Mouse (Mus musculus): ENCODE measurements at regions not wholly inside any gene's neighbourhood (a gene's known extent, or its start where the extent isn't known, plus 50 kb on each side); places are given as distances from the start of the nearest gene placed in this dataset.

DNA sequence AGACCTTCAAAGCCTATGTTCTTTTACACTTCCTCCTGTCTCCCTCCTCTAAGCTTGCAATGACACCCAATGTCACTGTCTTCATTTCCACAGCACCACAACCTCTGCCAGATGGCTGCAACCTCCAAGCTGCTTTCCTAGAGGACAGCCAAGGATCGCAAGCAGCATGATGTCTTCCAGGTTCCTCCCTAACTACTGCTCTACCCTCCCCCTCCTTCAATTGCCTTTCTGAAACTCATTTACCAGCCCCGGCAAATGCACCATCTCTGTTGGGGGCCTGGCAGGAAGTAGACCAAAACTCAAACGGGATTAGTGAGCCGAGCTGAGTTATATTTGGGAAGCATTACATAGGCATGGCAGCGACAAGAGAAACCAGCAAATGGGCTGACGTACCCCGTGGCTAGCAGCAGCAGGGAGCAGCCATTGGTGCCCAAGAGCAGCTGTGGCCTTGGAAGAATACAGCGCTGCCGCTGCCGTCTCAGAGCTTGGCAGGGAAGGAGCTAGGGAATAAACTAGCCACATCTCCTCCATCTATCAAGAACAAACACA is 185.6 kb upstream of the Suclg2 start:
- 59% methylated on average over 10 of the region's 10 CpGs for WGBS
- TF ChIP-seq CTCF (conservative IDR thresholded peaks at IDR 0.05; ENCODE audit: insufficient read depth, insufficient read length, low read depth, low read length) (no peak), POLR2A (IDR thresholded peaks at IDR 0.05; ENCODE audit: low read depth, low read length) (no peak)
- Histone ChIP-seq H3K4me1 (ENCODE audit: control insufficient read depth, insufficient read depth, low read length) (no peaks in the 10 kb centered on the region), H3K27ac (ENCODE audit: insufficient read depth, low read depth, low read length) (no peak overlapping the region), H3K36me3 (ENCODE audit: control insufficient read depth, insufficient read depth, low read length) (no peaks in the 10 kb centered on the region), H3K4me3 (ENCODE audit: insufficient read depth, low read depth, low read length) (no peak overlapping the region), H3K27me3 (replicated peaks; ENCODE audit: control insufficient read depth, insufficient read depth, low read length) (no peaks in the 10 kb centered on the region)
- DNase-seq: no peak

DNA sequence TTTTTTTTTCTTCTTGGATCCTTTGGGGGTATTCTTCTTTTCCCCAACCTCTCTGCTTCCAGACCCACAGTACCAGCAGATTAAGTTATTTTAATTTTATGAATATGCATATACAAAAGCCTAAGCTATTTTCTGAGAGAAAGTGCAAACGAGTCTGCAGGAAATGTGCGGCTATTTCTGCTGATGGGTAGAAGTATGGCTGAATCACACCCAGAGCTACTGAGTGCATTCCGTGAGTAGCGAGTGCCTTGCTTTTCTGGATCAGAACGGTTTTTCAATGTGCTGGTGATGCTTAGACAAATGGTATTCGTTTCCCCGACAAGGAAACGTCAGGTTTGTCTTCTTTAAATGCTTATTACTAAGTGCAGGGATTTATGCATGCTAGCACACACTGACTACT is 186.5 kb upstream of the Suclg2 start:
- no peaks in the 10 kb centered on the region for H3K36me3 ChIP-seq (ENCODE audit: control insufficient read depth, insufficient read depth, low read length)
- no peak overlapping the region for H3K4me3 ChIP-seq (ENCODE audit: insufficient read depth, low read depth, low read length)
- no peak overlapping the region for H3K27ac ChIP-seq (ENCODE audit: insufficient read depth, low read depth, low read length)
- H3K4me1 ChIP-seq (ENCODE audit: control insufficient read depth, insufficient read depth, low read length): no peaks in the 10 kb centered on the region
- DNase-seq: no peak
- WGBS: 88% methylated on average over 8 of the region's 8 CpGs
- H3K27me3 ChIP-seq (replicated peaks; ENCODE audit: control insufficient read depth, insufficient read depth, low read length): no peaks in the 10 kb centered on the region
- TF ChIP-seq POLR2A (IDR thresholded peaks at IDR 0.05; ENCODE audit: low read depth, low read length) (no peak), CTCF (conservative IDR thresholded peaks at IDR 0.05; ENCODE audit: insufficient read depth, insufficient read length, low read depth, low read length) (no peak)

DNA sequence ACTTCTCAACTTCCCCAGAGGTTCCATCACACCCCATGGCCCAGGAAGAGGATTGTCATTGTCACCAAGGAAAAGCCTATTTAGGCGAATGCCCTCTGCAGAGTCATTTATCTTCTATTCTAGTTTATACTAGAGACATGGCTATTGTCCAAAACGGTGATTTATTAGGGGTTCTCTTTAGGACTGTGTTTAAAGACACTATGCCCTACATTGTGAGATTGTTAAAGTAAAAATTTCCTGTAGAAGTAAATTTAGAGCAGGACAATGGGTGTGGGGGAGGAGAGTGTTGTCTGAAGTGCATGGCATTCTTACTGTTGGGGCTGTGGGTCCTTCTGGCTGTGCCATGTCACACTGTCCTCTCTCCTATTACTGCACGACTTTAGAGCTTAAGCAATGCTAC is 191.2 kb upstream of the Fam19a1 start:
- no peak overlapping the region for H3K27ac ChIP-seq (ENCODE audit: insufficient read depth, low read depth, low read length)
- no peak for DNase-seq
- no peak overlapping the region for H3K4me3 ChIP-seq (ENCODE audit: insufficient read depth, low read depth, low read length)
- 51% methylated on average over 3 of the region's 3 CpGs for WGBS
- H3K27me3 ChIP-seq (replicated peaks; ENCODE audit: control insufficient read depth, insufficient read depth, low read length): no peaks in the 10 kb centered on the region
- H3K4me1 ChIP-seq (ENCODE audit: control insufficient read depth, insufficient read depth, low read length): no peaks in the 10 kb centered on the region
- no peak for TF ChIP-seq POLR2A (IDR thresholded peaks at IDR 0.05; ENCODE audit: low read depth, low read length)
- no peak for TF ChIP-seq CTCF (conservative IDR thresholded peaks at IDR 0.05; ENCODE audit: insufficient read depth, insufficient read length, low read depth, low read length)
- H3K36me3 ChIP-seq (ENCODE audit: control insufficient read depth, insufficient read depth, low read length): no peaks in the 10 kb centered on the region

DNA sequence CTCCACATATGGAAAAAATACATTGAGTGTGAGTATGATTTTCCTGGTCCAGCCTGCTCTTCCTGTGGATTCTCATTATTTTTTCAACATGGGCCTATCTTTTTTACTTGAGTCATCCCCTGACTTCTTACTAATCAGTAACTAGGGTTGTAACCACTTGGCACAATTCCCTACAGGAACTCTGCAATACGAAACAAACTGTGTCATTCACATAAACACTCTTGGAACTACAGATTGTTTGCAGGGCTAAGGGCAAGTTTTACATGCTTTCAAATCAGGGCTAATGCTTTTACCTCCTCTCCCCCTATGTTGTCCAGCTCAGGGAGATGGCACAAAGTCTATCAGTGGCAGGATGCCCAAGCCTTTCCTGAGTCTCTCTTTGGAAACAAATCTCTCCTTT is 178.4 kb upstream of the Fam19a1 start:
- no peaks in the 10 kb centered on the region for H3K27me3 ChIP-seq (replicated peaks; ENCODE audit: control insufficient read depth, insufficient read depth, low read length)
- WGBS: 9% methylated on average over 1 of the region's 1 CpGs
- H3K27ac ChIP-seq (ENCODE audit: insufficient read depth, low read depth, low read length): no peak overlapping the region
- TF ChIP-seq POLR2A (IDR thresholded peaks at IDR 0.05; ENCODE audit: low read depth, low read length): no peak
- TF ChIP-seq CTCF (conservative IDR thresholded peaks at IDR 0.05; ENCODE audit: insufficient read depth, insufficient read length, low read depth, low read length): no peak
- no peaks in the 10 kb centered on the region for H3K36me3 ChIP-seq (ENCODE audit: control insufficient read depth, insufficient read depth, low read length)
- H3K4me1 ChIP-seq (ENCODE audit: control insufficient read depth, insufficient read depth, low read length): peaks cover 3% of the 10 kb centered on the region; the same call in 1 of the 2 replicates
- H3K4me3 ChIP-seq (ENCODE audit: insufficient read depth, low read depth, low read length): no peak overlapping the region
- DNase-seq: peak; percentile 72

DNA sequence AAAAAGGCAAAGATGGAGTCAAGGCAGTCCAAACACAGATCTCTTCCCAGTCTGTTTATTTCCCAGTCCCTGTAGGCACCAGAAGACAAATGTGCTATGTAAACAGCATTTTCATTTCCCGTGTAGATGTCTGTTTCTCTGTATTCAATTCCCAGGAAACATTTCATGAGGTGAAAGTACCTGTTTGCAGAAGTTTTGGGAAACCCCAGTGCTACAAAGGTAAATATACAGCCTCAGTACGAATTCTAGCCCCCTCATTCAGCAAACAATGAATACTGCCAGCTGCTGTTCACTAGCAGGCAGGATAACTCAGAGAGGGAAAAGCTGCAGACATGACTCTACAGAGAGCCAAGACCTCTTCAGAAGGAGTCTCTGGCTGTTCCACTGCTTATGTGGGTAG is 176.4 kb upstream of the Fam19a1 start:
- H3K4me3 ChIP-seq (ENCODE audit: insufficient read depth, low read depth, low read length): no peak overlapping the region
- H3K27ac ChIP-seq (ENCODE audit: insufficient read depth, low read depth, low read length): no peak overlapping the region
- H3K27me3 ChIP-seq (replicated peaks; ENCODE audit: control insufficient read depth, insufficient read depth, low read length): no peaks in the 10 kb centered on the region
- H3K4me1 ChIP-seq (ENCODE audit: control insufficient read depth, insufficient read depth, low read length): peaks cover 3% of the 10 kb centered on the region; the same call in 1 of the 2 replicates
- no peaks in the 10 kb centered on the region for H3K36me3 ChIP-seq (ENCODE audit: control insufficient read depth, insufficient read depth, low read length)
- DNase-seq: no peak
- TF ChIP-seq CTCF (conservative IDR thresholded peaks at IDR 0.05; ENCODE audit: insufficient read depth, insufficient read length, low read depth, low read length) (no peak), POLR2A (IDR thresholded peaks at IDR 0.05; ENCODE audit: low read depth, low read length) (no peak)
- WGBS: 70% methylated on average over 2 of the region's 2 CpGs

DNA sequence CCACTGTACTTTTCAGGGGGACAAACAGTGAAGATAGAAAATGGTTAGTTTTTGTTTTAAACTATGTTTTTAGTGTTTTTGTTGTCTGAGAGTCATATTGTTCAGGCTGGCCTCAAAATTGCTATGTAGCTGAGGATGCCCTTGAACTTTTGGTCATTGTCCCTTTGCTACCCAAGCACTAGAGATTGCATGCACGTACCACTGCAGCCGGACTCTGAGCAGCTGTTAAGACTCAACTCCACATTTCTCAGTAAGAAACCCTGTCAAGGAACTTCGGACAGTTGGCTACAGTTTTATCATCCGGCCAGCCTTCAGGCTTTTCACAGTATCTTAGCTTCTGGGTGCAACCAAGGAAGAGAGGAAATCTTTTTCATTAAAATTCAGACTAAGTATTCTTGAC is 173.9 kb upstream of the Fam19a1 start:
- H3K36me3 ChIP-seq (ENCODE audit: control insufficient read depth, insufficient read depth, low read length): no peaks in the 10 kb centered on the region
- no peak overlapping the region for H3K4me3 ChIP-seq (ENCODE audit: insufficient read depth, low read depth, low read length)
- TF ChIP-seq POLR2A (IDR thresholded peaks at IDR 0.05; ENCODE audit: low read depth, low read length) (no peak), CTCF (conservative IDR thresholded peaks at IDR 0.05; ENCODE audit: insufficient read depth, insufficient read length, low read depth, low read length) (no peak)
- DNase-seq: peak; percentile 8
- H3K27ac ChIP-seq (ENCODE audit: insufficient read depth, low read depth, low read length): no peak overlapping the region
- WGBS: 61% methylated on average over 4 of the region's 4 CpGs
- H3K27me3 ChIP-seq (replicated peaks; ENCODE audit: control insufficient read depth, insufficient read depth, low read length): no peaks in the 10 kb centered on the region
- peaks cover 3% of the 10 kb centered on the region; the same call in 1 of the 2 replicates for H3K4me1 ChIP-seq (ENCODE audit: control insufficient read depth, insufficient read depth, low read length)

DNA sequence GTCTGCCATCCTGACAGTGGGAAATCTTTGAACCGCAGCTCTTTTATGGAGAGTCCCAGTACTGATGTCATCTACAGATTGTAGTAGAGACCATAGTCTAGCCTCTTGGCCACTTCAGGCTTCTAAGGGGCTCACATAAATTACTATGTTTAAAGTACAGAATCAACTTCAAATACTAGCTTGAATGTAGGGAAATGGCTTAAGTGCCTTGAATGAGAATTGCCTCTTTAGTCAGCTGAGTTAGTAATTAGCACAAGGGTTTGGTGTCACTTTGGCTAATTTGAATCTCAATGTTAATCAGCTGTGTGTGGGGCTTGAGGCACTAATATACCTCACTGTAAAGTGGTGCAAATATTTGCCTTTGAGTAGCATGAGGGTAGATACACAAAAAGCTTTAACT is 152.2 kb upstream of the Fam19a1 start:
- TF ChIP-seq POLR2A (IDR thresholded peaks at IDR 0.05; ENCODE audit: low read depth, low read length) (no peak), CTCF (conservative IDR thresholded peaks at IDR 0.05; ENCODE audit: insufficient read depth, insufficient read length, low read depth, low read length) (no peak)
- Histone ChIP-seq H3K27me3 (replicated peaks; ENCODE audit: control insufficient read depth, insufficient read depth, low read length) (no peaks in the 10 kb centered on the region), H3K4me3 (ENCODE audit: insufficient read depth, low read depth, low read length) (no peak overlapping the region), H3K4me1 (ENCODE audit: control insufficient read depth, insufficient read depth, low read length) (no peaks in the 10 kb centered on the region), H3K27ac (ENCODE audit: insufficient read depth, low read depth, low read length) (no peak overlapping the region), H3K36me3 (ENCODE audit: control insufficient read depth, insufficient read depth, low read length) (no peaks in the 10 kb centered on the region)
- 55% methylated on average over 1 of the region's 1 CpGs for WGBS
- DNase-seq: no peak
